Mouse (Mus musculus) hindbrain, embryonic 10.5 days (tissue): ENCODE results near the gene Ankrd13a. TPM values are rescaled to one million over a fixed set of nuclear protein-coding genes. Genes with fewer than 3 reads are reported as not detected.
"Not testable (repeated sequence)": the region's sequence is repeated elsewhere in the genome, so short reads cannot be mapped to it uniquely, and the experiment has no call there.

ENCODE experiments used
- DNase-seq: peaks from one replicate; pipeline ENCODE4 v3.0.0-alpha.2; 2017; ENCODE audit warnings: low spot score
- H3K27ac ChIP-seq: fragments of 300-500 bp; sonication (generic); 2 replicates; pipeline ENCODE4 v1.5.1; 2016; ENCODE audit warnings: mild to moderate bottlenecking, moderate library complexity
- H3K27me3 ChIP-seq: fragments of 300-500 bp; sonication (generic); 2 replicates; pipeline ENCODE4 v1.6.1; 2016; ENCODE audit warnings: mild to moderate bottlenecking; ENCODE audit not compliant: poor library complexity, insufficient read depth, severe bottlenecking
- H3K36me3 ChIP-seq: fragments of 300-500 bp; sonication (generic); 2 replicates; pipeline ENCODE4 v1.6.1; 2016; ENCODE audit warnings: mild to moderate bottlenecking, moderate library complexity
- H3K4me1 ChIP-seq: fragments of 300-500 bp; sonication (generic); replicated peaks from 2 replicates; pipeline ENCODE4 v1.6.1; 2016; ENCODE audit warnings: mild to moderate bottlenecking
- H3K4me3 ChIP-seq: fragments of 300-500 bp; sonication (generic); 2 replicates; pipeline ENCODE4 v1.5.1; 2016; ENCODE audit warnings: mild to moderate bottlenecking, moderate library complexity
- H3K9me3 ChIP-seq: fragments of 300-500 bp; sonication (generic); 2 replicates; pipeline ENCODE4 v1.6.1; 2016; ENCODE audit warnings: mild to moderate bottlenecking, moderate library complexity
- WGBS: fragments of 180-500 bp; shearing (Covaris S2); methylation state at CpG from one replicate; pipeline ENCODE4 v1.1.7; 2016; 5-methylcytosine and 5-hydroxymethylcytosine counted together
- polyA plus RNA-seq: library from polyadenylated mRNA; unstranded; fragments of >200 nt; fragmentation: Nextera tagmentation; extraction: Ambion mirVana; gene quantifications from 2 replicates; pipeline ENCODE4 v1.2.1, GENCODE M21; 2016

Gene Ankrd13a
- polyA plus RNA-seq, 1 experiment from 2014 or later: 74.1 TPM

DNA sequence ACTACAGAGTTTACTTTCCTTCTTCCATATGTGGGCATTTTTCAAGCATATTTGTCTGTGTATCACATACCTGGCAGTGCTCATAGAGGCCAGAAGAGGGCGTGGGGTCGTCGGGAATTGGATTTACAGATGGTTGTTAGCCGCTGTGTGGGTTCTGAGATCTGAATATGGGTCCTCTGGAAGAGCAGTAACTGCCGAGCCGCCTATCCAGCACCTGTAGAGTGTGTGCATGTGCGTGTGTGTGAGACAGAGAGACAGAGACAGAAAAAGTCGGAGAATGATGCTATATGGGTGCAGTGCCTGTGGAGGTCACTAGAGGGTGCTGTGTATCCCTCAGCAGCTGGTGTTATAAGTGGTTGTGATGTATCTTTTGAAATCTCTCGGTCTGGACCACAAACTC, 49.7 kb downstream of the Ankrd13a start:
- peak; percentile 49 for DNase-seq
- peaks cover 7% of the 10 kb centered on the region; the same call in 1 of the 2 replicates for H3K9me3 ChIP-seq
- WGBS: 20% methylated on average over 9 of the region's 9 CpGs
- no peak overlapping the region for H3K27ac ChIP-seq
- peaks cover 14% of the 10 kb centered on the region for H3K4me1 ChIP-seq
- peaks cover 21% of the 10 kb centered on the region for H3K36me3 ChIP-seq
- H3K4me3 ChIP-seq: peak overlapping the region; percentile 18; the same call in 1 of the 2 replicates
- H3K27me3 ChIP-seq: no peaks in the 10 kb centered on the region

DNA sequence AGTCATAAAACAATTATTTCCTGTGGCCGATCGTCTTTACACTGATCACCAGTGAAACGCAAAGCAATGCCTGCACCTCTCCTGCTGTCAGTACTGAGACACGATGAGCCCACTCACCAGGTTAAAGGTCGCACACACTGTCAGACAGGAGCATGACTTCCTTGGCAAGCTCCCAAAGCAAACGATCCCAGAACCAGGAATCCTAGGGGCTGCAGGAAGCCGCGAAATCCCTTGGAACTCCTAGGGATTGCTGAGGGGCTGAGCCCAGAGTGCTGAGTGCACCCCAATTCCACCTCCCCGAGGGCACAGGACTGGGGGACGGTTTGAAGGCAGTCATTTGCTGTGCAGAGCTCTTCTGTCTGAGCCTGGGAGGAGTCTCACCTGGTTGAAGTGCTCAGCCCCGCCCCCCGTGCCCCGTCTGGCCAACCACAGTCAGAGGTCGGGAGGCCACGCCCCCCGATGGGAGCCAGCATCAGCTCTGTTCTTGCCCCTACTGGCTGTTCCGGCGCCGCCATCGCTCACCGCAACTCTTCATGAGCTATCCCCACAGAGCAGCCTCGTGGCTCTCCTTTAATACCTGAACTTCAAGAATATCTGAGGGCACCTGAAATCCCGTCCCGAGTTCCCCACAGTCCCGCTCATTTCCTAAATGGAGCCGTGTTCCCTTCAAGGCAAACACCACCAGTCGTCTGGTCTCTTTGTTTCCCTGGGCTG, 51.7 kb downstream of the Ankrd13a start:
- H3K36me3 ChIP-seq: peaks cover 14% of the 10 kb centered on the region
- peaks cover 7% of the 10 kb centered on the region; the same call in 1 of the 2 replicates for H3K9me3 ChIP-seq
- H3K27ac ChIP-seq: peak overlapping the region; percentile 83
- DNase-seq: peak; percentile 90
- H3K4me3 ChIP-seq: peak overlapping the region; percentile 52
- H3K4me1 ChIP-seq: peaks cover 14% of the 10 kb centered on the region
- H3K27me3 ChIP-seq: no peaks in the 10 kb centered on the region
- WGBS: 11% methylated on average over 27 of the region's 27 CpGs

DNA sequence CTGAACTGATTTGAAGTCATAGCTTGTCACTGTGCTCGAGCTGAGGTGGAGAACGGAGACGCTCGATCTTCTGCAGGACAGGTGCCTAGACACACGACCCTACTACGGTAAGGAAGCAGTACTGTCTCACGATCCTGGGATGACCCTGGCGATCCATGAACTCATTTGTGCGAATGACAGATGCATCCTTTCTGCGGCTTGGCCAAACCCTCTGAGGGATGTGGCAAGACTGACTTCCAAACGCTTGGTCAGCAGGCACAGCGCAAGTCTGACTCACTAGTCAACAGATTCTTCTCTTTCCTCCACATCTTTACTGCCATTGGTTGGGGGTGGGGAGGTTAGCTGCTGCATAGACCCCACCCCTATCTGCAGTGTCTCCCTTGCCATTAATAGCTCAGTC, 53.0 kb downstream of the Ankrd13a start:
- no peak for DNase-seq
- Histone ChIP-seq H3K27ac (no peak overlapping the region), H3K4me3 (no peak overlapping the region), H3K27me3 (no peaks in the 10 kb centered on the region), H3K4me1 (peaks cover 13% of the 10 kb centered on the region), H3K36me3 (peaks cover under 1% of the 10 kb centered on the region; the same call in 1 of the 2 replicates), H3K9me3 (no peaks in the 10 kb centered on the region)
- 93% methylated on average over 12 of the region's 12 CpGs for WGBS

DNA sequence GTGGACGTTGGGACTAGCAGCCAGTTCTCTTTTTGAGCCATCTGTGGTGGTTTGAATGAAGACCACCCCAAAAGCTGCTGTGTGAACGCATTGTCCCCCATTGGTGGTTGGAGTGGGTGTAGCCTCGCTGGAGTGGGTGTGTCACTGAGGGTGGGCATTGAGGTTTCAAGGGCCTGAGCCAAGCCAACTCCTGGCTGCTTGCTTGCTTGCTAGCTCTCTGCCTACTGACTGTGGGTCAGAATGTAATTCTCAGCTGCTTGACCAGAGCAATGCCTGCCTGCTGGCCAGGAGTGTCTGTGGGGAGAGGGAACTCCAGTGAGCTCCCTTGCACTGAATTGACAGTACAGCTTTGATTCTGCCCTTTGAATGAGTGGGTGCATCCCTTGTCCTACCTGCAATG, 55.3 kb downstream of the Ankrd13a start:
- H3K27ac ChIP-seq: no peak overlapping the region
- no peaks in the 10 kb centered on the region for H3K27me3 ChIP-seq
- 69% methylated on average over 3 of the region's 3 CpGs for WGBS
- DNase-seq: no peak
- no peak overlapping the region for H3K4me3 ChIP-seq
- no peaks in the 10 kb centered on the region for H3K9me3 ChIP-seq
- H3K36me3 ChIP-seq: no peaks in the 10 kb centered on the region
- peaks cover 9% of the 10 kb centered on the region for H3K4me1 ChIP-seq

DNA sequence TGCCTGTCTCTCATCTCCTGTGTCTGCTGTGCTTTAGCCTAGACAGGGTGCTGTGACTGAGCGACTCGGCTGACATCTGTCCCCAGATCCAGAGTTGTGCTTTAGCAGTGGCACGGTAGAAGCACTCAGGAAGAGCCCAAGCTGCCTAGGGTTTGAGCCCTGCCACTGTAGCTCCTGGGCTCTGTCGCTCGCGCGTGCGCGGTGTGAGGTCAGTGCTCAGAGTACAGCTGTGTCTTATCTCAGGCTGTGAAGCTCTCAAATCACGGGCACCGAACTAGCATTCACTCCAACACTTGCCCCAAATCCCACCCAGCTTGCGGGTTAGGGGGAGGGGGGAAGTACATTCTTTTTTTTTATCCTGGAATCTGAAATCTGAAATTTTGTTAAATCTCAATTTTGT, 62.4 kb downstream of the Ankrd13a start:
- Histone ChIP-seq H3K4me3 (no peak overlapping the region), H3K27ac (no peak overlapping the region), H3K27me3 (no peaks in the 10 kb centered on the region), H3K9me3 (no peaks in the 10 kb centered on the region), H3K36me3 (no peaks in the 10 kb centered on the region), H3K4me1 (0 out of 2 replicates have a peak, but pooled peaks cover 1% of the 10 kb centered on the region)
- no peak for DNase-seq
- WGBS: 63% methylated on average over 12 of the region's 12 CpGs

DNA sequence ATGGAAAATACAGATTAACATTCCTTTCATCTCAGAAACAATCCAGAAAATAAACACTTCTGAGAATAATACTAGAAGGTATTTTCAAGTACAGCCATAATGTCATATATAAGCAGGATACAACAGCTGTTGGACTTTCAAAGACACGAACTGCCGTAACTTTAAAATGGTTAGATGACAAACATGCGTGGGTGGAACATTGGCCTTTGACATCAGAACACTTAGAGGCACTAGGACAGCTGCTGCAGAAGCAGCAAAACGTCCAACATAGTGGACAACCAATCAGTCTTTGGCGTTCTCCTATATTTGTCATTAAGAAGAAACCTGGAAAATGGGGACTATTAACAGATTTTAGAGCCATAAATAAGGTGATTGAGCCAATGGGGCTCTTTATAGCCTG, 66.0 kb downstream of the Ankrd13a start:
- WGBS: 72% methylated on average over 5 of the region's 5 CpGs
- not testable (repeated sequence) for H3K27ac ChIP-seq, H3K36me3 ChIP-seq, H3K4me3 ChIP-seq, DNase-seq, H3K27me3 ChIP-seq, H3K9me3 ChIP-seq
- H3K4me1 ChIP-seq: peaks cover 16% of the 10 kb centered on the region

DNA sequence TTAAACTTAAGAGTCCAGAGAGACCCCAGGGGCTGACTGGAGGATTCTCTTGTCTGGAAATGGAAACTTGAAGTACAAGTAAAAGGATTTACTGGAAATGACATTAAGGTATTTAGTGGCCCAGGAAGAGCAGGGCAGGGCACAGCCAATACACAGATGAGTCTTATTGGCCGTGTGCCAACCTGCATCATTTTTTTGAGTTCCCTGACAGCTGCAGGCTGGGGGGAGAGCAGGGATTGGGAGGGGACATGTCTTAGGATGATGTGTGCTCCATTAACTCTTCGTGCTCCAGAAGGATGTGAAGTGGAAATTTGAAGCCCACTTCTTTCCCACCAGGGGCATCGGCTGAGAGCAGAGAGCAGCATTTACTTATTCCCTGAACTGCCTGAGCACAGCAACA, 67.7 kb downstream of the Ankrd13a start:
- 61% methylated on average over 3 of the region's 3 CpGs for WGBS
- H3K36me3 ChIP-seq, H3K9me3 ChIP-seq, H3K27ac ChIP-seq, H3K27me3 ChIP-seq, DNase-seq, H3K4me3 ChIP-seq: not testable (repeated sequence)
- peaks cover 16% of the 10 kb centered on the region for H3K4me1 ChIP-seq

DNA sequence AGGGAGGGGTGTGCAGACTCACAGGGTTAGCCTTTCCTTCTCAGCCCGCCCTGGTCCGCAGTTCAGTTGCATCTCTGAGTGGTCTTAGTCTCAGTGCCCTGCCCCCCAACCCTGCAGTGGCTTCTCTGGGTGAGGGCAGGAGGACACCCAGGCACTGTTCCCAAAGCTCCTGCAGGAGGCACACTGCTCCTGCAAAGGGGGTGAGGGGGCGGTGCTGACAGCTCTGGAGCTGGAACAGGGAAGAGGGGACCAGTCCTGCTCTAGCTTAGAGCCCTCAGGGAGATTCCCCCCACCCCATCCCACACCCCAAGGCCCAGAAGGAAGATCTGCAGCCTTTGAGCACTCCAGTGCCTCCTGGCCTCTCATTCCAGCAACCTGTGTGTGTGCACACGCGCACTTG, 68.2 kb downstream of the Ankrd13a start:
- no peak for DNase-seq
- WGBS: 69% methylated on average over 5 of the region's 5 CpGs
- H3K9me3 ChIP-seq: no peaks in the 10 kb centered on the region
- H3K36me3 ChIP-seq: no peaks in the 10 kb centered on the region
- H3K4me1 ChIP-seq: peaks cover 16% of the 10 kb centered on the region
- H3K27me3 ChIP-seq: no peaks in the 10 kb centered on the region
- no peak overlapping the region for H3K4me3 ChIP-seq
- no peak overlapping the region for H3K27ac ChIP-seq

DNA sequence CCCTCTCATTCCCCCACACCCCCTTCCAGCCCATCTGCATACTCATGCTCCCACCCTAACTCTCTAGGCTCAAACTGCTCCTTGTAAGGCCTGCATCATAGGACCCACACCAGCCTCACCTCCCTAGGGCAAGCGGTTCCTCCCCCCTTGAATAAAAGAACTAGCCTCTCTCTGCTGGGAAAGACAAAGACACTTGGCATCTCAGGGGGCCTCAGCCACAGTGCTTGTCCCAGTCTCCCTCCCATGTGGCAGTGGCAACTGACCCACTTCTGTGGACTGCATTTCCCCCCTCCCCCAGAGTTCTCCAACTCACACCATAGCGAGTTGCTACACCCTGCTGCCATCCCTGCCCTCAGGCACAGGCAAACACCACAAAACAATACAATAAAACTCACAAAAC, 69.9 kb downstream of the Ankrd13a start:
- not testable (repeated sequence) for H3K9me3 ChIP-seq, H3K27me3 ChIP-seq, H3K27ac ChIP-seq, H3K36me3 ChIP-seq, DNase-seq, H3K4me3 ChIP-seq
- H3K4me1 ChIP-seq: peaks cover 16% of the 10 kb centered on the region
- 63% methylated on average over 2 of the region's 2 CpGs for WGBS

DNA sequence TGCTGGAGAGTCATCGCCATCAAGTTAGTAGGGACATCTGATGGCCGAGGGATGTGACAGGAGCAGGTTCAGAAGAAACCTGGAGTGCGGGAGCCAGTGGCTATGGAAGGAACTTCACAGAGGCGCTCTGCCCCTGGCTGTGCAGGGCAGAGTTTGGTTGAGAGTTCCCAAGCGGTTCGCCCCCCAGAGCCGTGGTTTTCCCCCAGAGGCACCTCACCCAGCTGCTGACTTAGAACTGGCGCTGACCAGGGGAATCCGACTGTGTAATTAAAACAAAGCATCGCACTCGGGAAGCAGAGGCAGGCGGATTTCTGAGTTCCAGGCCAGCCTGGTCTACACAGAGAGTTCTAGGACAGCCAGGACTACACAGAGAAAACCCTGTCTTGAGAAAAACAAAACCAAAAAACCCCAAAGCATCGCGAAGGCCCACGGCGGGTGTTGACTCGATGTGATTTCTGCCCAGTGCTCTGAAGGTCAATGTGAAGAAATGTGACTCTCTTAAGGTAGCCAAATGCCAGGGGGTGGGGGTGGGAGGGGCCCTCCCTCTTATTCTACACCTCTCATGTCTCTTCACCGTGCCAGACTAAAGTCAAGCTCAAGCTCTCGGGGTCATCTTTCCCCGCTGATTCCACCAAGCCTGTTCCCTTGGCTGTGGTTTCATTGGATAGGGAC, 77.2 kb downstream of the Ankrd13a start:
- Histone ChIP-seq H3K36me3 (no peaks in the 10 kb centered on the region), H3K27me3 (0 out of 2 replicates have a peak, but pooled peaks cover 1% of the 10 kb centered on the region), H3K4me3 (no peak overlapping the region), H3K4me1 (no peaks in the 10 kb centered on the region), H3K27ac (no peak overlapping the region), H3K9me3 (no peaks in the 10 kb centered on the region)
- 85% methylated on average over 20 of the region's 20 CpGs for WGBS
- DNase-seq: no peak

DNA sequence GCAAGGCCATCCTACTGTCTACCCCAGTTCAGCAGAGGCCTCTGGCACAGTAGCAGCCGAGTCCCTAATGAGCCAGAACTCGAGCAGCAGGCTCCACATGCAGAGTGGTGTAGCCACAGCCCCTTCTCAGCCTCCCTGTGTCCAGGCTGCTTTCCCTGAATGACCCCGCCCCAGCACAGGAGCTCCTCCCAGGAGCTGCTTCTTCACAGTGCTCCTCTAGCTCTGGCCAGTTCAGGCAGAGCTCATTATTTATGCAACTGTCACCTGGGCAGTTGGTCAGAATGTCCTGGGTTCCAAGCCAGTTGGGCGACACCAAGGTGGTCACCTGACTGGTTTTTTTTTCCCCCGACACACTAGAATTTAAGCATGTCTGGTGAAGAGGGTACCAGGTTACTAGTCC, 78.9 kb downstream of the Ankrd13a start, which contains the start of gene 4930519G04Rik:
Gene 4930519G04Rik, plus strand, starts transcription at position 301 of the 400 bp plus-strand sequence.
- H3K27me3 ChIP-seq: peaks cover 12% of the 10 kb centered on the region
- H3K27ac ChIP-seq, DNase-seq, H3K4me3 ChIP-seq, H3K36me3 ChIP-seq, H3K4me1 ChIP-seq, H3K9me3 ChIP-seq: not testable (repeated sequence)
- WGBS: 77% methylated on average over 3 of the region's 5 CpGs
